Mouse (Mus musculus) hindbrain, embryonic 16.5 days (tissue): ENCODE results near the gene Sept9. TPM values are rescaled to one million over a fixed set of nuclear protein-coding genes. Genes with fewer than 3 reads are reported as not detected.

Experiments used
- ATAC-seq: fragments of 200-750 bp; cut with Nextera tagmentation; 2 replicates; pipeline ENCODE4 v1.8.0; 2017; ENCODE audit warnings: moderate TSS enrichment, moderate library complexity
- H3K27ac ChIP-seq: fragments of 300-500 bp; sonication (generic); 2 replicates; pipeline ENCODE4 v1.5.1; 2014; ENCODE audit warnings: low read depth, mild to moderate bottlenecking, control low read depth, low read length, moderate library complexity
- H3K27me3 ChIP-seq: fragments of 300-500 bp; sonication (generic); replicated peaks from 2 replicates; pipeline ENCODE4 v1.6.1; 2014; ENCODE audit warnings: low read length; ENCODE audit not compliant: control insufficient read depth, insufficient read depth
- H3K36me3 ChIP-seq: fragments of 300-500 bp; sonication (generic); 2 replicates; pipeline ENCODE4 v1.6.1; 2014; ENCODE audit warnings: mild to moderate bottlenecking, low read length, moderate library complexity, mixed read lengths; ENCODE audit not compliant: control insufficient read depth, insufficient read depth
- H3K4me1 ChIP-seq: fragments of 300-500 bp; sonication (generic); 2 replicates; pipeline ENCODE4 v1.6.1; 2014; ENCODE audit warnings: low read depth, low read length; ENCODE audit not compliant: control insufficient read depth, insufficient read depth
- H3K4me2 ChIP-seq: fragments of 300-500 bp; sonication (generic); 2 replicates; pipeline ENCODE4 v1.6.1; 2014; ENCODE audit warnings: mild to moderate bottlenecking, low read length, control low read depth, moderate library complexity
- H3K4me3 ChIP-seq: fragments of 300-500 bp; sonication (generic); 2 replicates; pipeline ENCODE4 v1.5.1; 2014; ENCODE audit warnings: mild to moderate bottlenecking, low read length, control low read depth, moderate library complexity
- H3K9ac ChIP-seq: fragments of 300-500 bp; sonication (generic); 2 replicates; pipeline ENCODE4 v1.6.1; 2014; ENCODE audit warnings: low read depth, mild to moderate bottlenecking, control low read depth, low read length, moderate library complexity
- H3K9me3 ChIP-seq: fragments of 300-500 bp; sonication (generic); 2 replicates; pipeline ENCODE4 v1.6.1; 2014; ENCODE audit warnings: mild to moderate bottlenecking, low read length, moderate library complexity; ENCODE audit not compliant: control insufficient read depth
- WGBS: fragments of 180-500 bp; shearing (Covaris S2); extraction: QIAGEN DNeasy Blood & Tissue Kit; methylation state at CpG from one replicate; pipeline ENCODE4 v1.1.7; 2014; 5-methylcytosine and 5-hydroxymethylcytosine counted together
- polyA plus RNA-seq: library from polyadenylated mRNA; unstranded; fragments of >200 nt; fragmentation: Nextera tagmentation; extraction: Ambion mirVana; gene quantifications from 2 replicates; pipeline ENCODE4 v1.2.1, GENCODE M21; 2015

Gene Sept9
- polyA plus RNA-seq, 1 experiment from 2014 or later, result 109 TPM

- Histone ChIP-seq H3K4me1 (peaks cover 29% of the 10 kb centered on the region), H3K4me3 (no peak overlapping the region), H3K27ac (no peak overlapping the region), H3K4me2 (no peak overlapping the region), H3K9me3 (no peaks in the 10 kb centered on the region), H3K9ac (no peak overlapping the region), H3K36me3 (no peaks in the 10 kb centered on the region), H3K27me3 (no peaks in the 10 kb centered on the region)
- ATAC-seq, result no peak
- 64% methylated on average over 4 of the region's 4 CpGs for WGBS
Observed at GRCm38 (mm10) chr11:117279993-117280392, 80.5 kb downstream of the Sept9 start.

- H3K4me3 ChIP-seq, result no peak overlapping the region
- H3K36me3 ChIP-seq, result no peaks in the 10 kb centered on the region
- H3K4me1 ChIP-seq, result peaks cover 19% of the 10 kb centered on the region
- no peaks in the 10 kb centered on the region for H3K27me3 ChIP-seq
- H3K9ac ChIP-seq, result no peak overlapping the region
- H3K27ac ChIP-seq, result no peak overlapping the region
- H3K4me2 ChIP-seq, result no peak overlapping the region
- no peaks in the 10 kb centered on the region for H3K9me3 ChIP-seq
- no peak for ATAC-seq
- WGBS, result 79% methylated on average over 11 of the region's 11 CpGs
Observed at GRCm38 (mm10) chr11:117283048-117283888, 83.8 kb downstream of the Sept9 start.

GRCm38 (mm10) chr11:117283889-117284450 is 84.5 kb downstream of the Sept9 start:
- Histone ChIP-seq H3K9me3 (no peaks in the 10 kb centered on the region), H3K4me1 (peaks cover 17% of the 10 kb centered on the region), H3K36me3 (no peaks in the 10 kb centered on the region), H3K27ac (peak overlapping the region; percentile 21; the same call in 1 of the 2 replicates), H3K4me2 (no peak overlapping the region), H3K4me3 (no peak overlapping the region), H3K9ac (no peak overlapping the region), H3K27me3 (no peaks in the 10 kb centered on the region)
- WGBS, result 66% methylated on average over 6 of the region's 6 CpGs
- ATAC-seq, result no peak

GRCm38 (mm10) chr11:117284721-117285605 is 85.5 kb downstream of the Sept9 start:
- no peaks in the 10 kb centered on the region for H3K9me3 ChIP-seq
- H3K36me3 ChIP-seq, result no peaks in the 10 kb centered on the region
- H3K27me3 ChIP-seq, result no peaks in the 10 kb centered on the region
- no peak overlapping the region for H3K4me2 ChIP-seq
- peaks cover 17% of the 10 kb centered on the region for H3K4me1 ChIP-seq
- 38% methylated on average over 19 of the region's 19 CpGs for WGBS
- no peak overlapping the region for H3K4me3 ChIP-seq
- ATAC-seq, result peak; percentile 59
- H3K27ac ChIP-seq, result peak overlapping the region; percentile 62
- peak overlapping the region; percentile 39 for H3K9ac ChIP-seq

- H3K9ac ChIP-seq, result peak overlapping the region; percentile 39
- no peak overlapping the region for H3K4me3 ChIP-seq
- no peaks in the 10 kb centered on the region for H3K27me3 ChIP-seq
- no peak overlapping the region for H3K4me2 ChIP-seq
- no peak for ATAC-seq
- H3K9me3 ChIP-seq, result no peaks in the 10 kb centered on the region
- no peaks in the 10 kb centered on the region for H3K36me3 ChIP-seq
- WGBS, result 62% methylated on average over 10 of the region's 10 CpGs
- H3K4me1 ChIP-seq, result peaks cover 17% of the 10 kb centered on the region
- H3K27ac ChIP-seq, result peak overlapping the region; percentile 62; the same call in 1 of the 2 replicates
Observed at GRCm38 (mm10) chr11:117285606-117285931, 86.1 kb downstream of the Sept9 start.

- peaks cover 17% of the 10 kb centered on the region for H3K4me1 ChIP-seq
- H3K9me3 ChIP-seq, result no peaks in the 10 kb centered on the region
- H3K4me3 ChIP-seq, result no peak overlapping the region
- no peak overlapping the region for H3K9ac ChIP-seq
- no peak overlapping the region for H3K27ac ChIP-seq
- no peak overlapping the region for H3K4me2 ChIP-seq
- H3K27me3 ChIP-seq, result no peaks in the 10 kb centered on the region
- no peak for ATAC-seq
- H3K36me3 ChIP-seq, result no peaks in the 10 kb centered on the region
- 93% methylated on average over 3 of the region's 3 CpGs for WGBS
Observed at GRCm38 (mm10) chr11:117287792-117288191, 88.3 kb downstream of the Sept9 start.

GRCm38 (mm10) chr11:117288765-117289164 is 89.3 kb downstream of the Sept9 start:
- Histone ChIP-seq H3K4me3 (no peak overlapping the region), H3K9ac (no peak overlapping the region), H3K27me3 (no peaks in the 10 kb centered on the region), H3K27ac (no peak overlapping the region), H3K36me3 (no peaks in the 10 kb centered on the region), H3K4me2 (no peak overlapping the region), H3K9me3 (no peaks in the 10 kb centered on the region), H3K4me1 (peaks cover 17% of the 10 kb centered on the region)
- ATAC-seq, result no peak
- 75% methylated on average over 8 of the region's 8 CpGs for WGBS

- Histone ChIP-seq H3K9me3 (no peaks in the 10 kb centered on the region), H3K4me3 (no peak overlapping the region), H3K36me3 (no peaks in the 10 kb centered on the region), H3K27ac (no peak overlapping the region), H3K9ac (no peak overlapping the region), H3K4me1 (peaks cover 15% of the 10 kb centered on the region; the same call in 1 of the 2 replicates), H3K4me2 (no peak overlapping the region), H3K27me3 (no peaks in the 10 kb centered on the region)
- no peak for ATAC-seq
- 91% methylated on average over 30 of the region's 30 CpGs for WGBS
Observed at GRCm38 (mm10) chr11:117291271-117292059, 92.0 kb downstream of the Sept9 start.
